Comparison of ENCODE assay signal across 9 mouse cellular contexts in the genomic region with DNA sequence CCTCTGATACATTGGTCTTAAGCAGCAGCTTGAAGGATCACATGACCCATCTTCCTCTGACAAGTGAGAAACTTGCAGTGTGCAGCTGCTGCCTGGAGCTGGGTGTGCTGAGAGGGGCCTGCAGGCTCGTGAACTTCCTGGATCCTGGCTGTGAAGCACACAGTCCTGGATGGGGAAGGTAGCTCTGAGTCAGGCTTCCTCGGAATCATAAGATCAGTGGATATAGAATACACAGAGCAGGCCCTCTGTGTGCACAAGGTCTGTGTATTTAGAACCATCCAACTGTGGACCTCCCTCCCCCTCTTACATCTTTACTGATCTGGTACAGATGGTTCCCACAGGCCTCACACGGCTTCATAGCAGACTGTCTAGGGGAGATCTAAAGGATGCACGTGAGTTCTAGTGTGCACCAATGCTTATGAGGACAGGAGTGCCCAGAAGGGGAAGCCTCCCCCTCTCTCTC.
A peak's percentile ranks its signal among the peaks of the same experiment; 100 is the strongest.
DNase-seq lines count a peak whose midpoint lies in the region; ATAC-seq and TF ChIP-seq lines count a peak whose summit lies in the region.
"Had no signal": no experiment of that assay in that cellular context is flagged by ENCODE, and none has a peak within 500 bp of the region (broad histone marks: within the 10 kb centered on the region; RNA-seq: fewer than 3 reads in every experiment).

No protein-coding gene starts in this region.

- no peak overlapping the region for H3K9ac ChIP-seq in forebrain, postnatal 0 days
- no peak overlapping the region for H3K9ac ChIP-seq in midbrain, embryonic 14.5 days (replicated peaks; ENCODE audit: low read length)

- H3K4me1 ChIP-seq in forebrain, postnatal 0 days (ENCODE audit: insufficient read depth) = peaks cover 18% of the 10 kb centered on the region
- peaks cover 33% of the 10 kb centered on the region for H3K4me1 ChIP-seq in midbrain, embryonic 14.5 days (ENCODE audit: control insufficient read depth, insufficient read depth, low read length)
- H3K4me1 ChIP-seq in cerebellum, adult 2 months (ENCODE audit: control insufficient read depth, insufficient read depth, low read length) = no peaks in the 10 kb centered on the region

- DNase-seq in right cerebral cortex, adult 18-20 months = peak; percentile 47
- no peak for DNase-seq in right cerebral cortex, postnatal 14 days
- DNase-seq in forebrain, postnatal 0 days = peak; percentile 72
- no peak for DNase-seq in midbrain, embryonic 14.5 days
- peak; percentile 55 to 72 for DNase-seq in thymus, postnatal 36 days
- no peak for DNase-seq in kidney, adult 9 months
- DNase-seq in cerebellum, adult 2 months = no peak
- DNase-seq: kidney, postnatal 25 days had no signal

- H3K4me2 ChIP-seq in forebrain, postnatal 0 days (ENCODE audit: low read depth) = no peak overlapping the region
- no peak overlapping the region for H3K4me2 ChIP-seq in midbrain, embryonic 14.5 days (ENCODE audit: low read length)

- no peak overlapping the region for H3K4me3 ChIP-seq in forebrain, postnatal 0 days (ENCODE audit: low read depth, low read length)
- H3K4me3 ChIP-seq in midbrain, embryonic 14.5 days (replicated peaks; ENCODE audit: low read depth, low read length) = no peak overlapping the region
- H3K4me3 ChIP-seq in cerebellum, adult 2 months (replicated peaks; ENCODE audit: insufficient read depth, low read depth, low read length) = no peak overlapping the region

- H3K27ac ChIP-seq in forebrain, postnatal 0 days (ENCODE audit: low read depth, low read length) = peak overlapping the region; percentile 69
- peak overlapping the region; percentile 66 for H3K27ac ChIP-seq in midbrain, embryonic 14.5 days (replicated peaks; ENCODE audit: low read depth, low read length)
- no peak overlapping the region for H3K27ac ChIP-seq in cerebellum, adult 2 months (ENCODE audit: insufficient read depth, low read length)

- WGBS in forebrain, postnatal 0 days = 13% methylated on average over 4 of the region's 4 CpGs
- 10% methylated on average over 4 of the region's 4 CpGs for whole genome bisulfite sequencing in midbrain, embryonic 14.5 days
- WGBS in cerebellum, adult 2 months = 18% methylated on average over 4 of the region's 4 CpGs

- peak; percentile 86 for ATAC-seq in forebrain, postnatal 0 days
- peak; percentile 16; the same call in 1 of the 2 replicates for ATAC-seq in midbrain, embryonic 14.5 days (ENCODE audit: low FRiP score, low TSS enrichment)
- no peak for ATAC-seq in megakaryocyte-erythroid progenitor cell, adult 5-6 weeks (replicated peaks; ENCODE audit: low FRiP score, low TSS enrichment, poor library complexity, severe bottlenecking)

- TF ChIP-seq CTCF in forebrain, postnatal 0 days (IDR thresholded peaks at IDR 0.05; ENCODE audit: low read depth) = no peak
- TF ChIP-seq CTCF in cerebellum, adult 2 months (IDR thresholded peaks at IDR 0.05; ENCODE audit: borderline replicate concordance, insufficient read depth, low read depth, low read length) = no peak

- no peaks in the 10 kb centered on the region for H3K27me3 ChIP-seq in forebrain, postnatal 0 days (ENCODE audit: insufficient read depth, low read length)
- no peaks in the 10 kb centered on the region for H3K27me3 ChIP-seq in midbrain, embryonic 14.5 days (ENCODE audit: control insufficient read depth, insufficient read depth, low read length)
- H3K27me3 ChIP-seq in cerebellum, adult 2 months (ENCODE audit: control insufficient read depth, insufficient read depth, low read length) = no peaks in the 10 kb centered on the region; the same call in 1 of the 2 replicates

- TF ChIP-seq POLR2A in cerebellum, adult 2 months (IDR thresholded peaks at IDR 0.05; ENCODE audit: borderline replicate concordance, insufficient read depth, low read length) = no peak

- no peaks in the 10 kb centered on the region for H3K36me3 ChIP-seq in forebrain, postnatal 0 days (ENCODE audit: insufficient read depth)
- no peaks in the 10 kb centered on the region for H3K36me3 ChIP-seq in midbrain, embryonic 14.5 days (ENCODE audit: control insufficient read depth, insufficient read depth, low read length)

- H3K9me3 ChIP-seq in forebrain, postnatal 0 days (ENCODE audit: low read length) = no peaks in the 10 kb centered on the region
- H3K9me3 ChIP-seq in midbrain, embryonic 14.5 days (ENCODE audit: control insufficient read depth, low read length) = no peaks in the 10 kb centered on the region

Comparison
In these comparisons a context has a peak if more than half of its experiments do, and no peak if none do; other contexts are left out.
1. DNase-seq: peak in right cerebral cortex, adult 18-20 months (single experiment), forebrain, postnatal 0 days (single experiment) and thymus, postnatal 36 days (2 of 2); none in right cerebral cortex, postnatal 14 days (single experiment), midbrain, embryonic 14.5 days (single experiment), kidney, adult 9 months (single experiment) and cerebellum, adult 2 months (0 of 2).